Mouse (Mus musculus) 3T3-L1 (cell line): ENCODE data around the gene Supt7l.

Source experiments
- DNase-seq: peaks from one replicate; pipeline ENCODE4 v3.0.0-alpha.2; 2015; ENCODE audit warnings: low read depth, low spot score

Supt7l gene

GRCm38 (mm10) chr5:31492031-31492430 lies 35.6 kb downstream of the Supt7l start:
- DNase-seq: no peak

DNA sequence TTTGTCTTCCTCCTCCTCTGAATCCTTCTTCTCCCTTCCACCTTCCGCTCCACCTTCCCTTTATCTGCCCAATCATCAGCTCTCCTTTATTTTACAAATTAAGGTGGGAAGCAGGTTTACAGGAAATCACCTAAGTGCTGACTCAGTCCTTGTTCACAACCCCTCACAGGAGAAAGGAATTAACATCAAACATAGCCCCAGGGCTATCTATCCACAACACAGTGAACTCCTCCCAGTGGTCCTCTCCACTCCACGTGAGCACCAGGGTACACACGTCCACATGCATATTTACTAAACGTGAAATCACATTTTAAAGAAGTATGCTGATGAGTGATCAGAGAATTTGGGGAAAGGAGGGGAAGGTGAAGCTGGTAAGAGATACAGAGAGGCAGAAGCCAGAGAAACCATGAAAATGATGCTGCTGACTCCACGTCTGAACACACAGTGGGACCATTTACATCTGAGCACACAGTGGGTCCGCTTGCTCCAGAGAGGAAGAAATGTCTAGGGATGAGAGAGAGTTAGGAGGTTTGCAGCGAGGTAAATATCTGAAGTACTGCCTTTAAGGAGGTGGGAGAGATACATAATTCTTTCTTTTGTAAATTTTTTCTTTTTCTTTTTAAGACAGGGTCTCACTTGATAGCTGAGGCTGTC lies 38.4 kb downstream of the Supt7l start:
- no peak for DNase-seq

- no peak for DNase-seq
Measured at GRCm38 (mm10) chr5:31487889-31488288, 39.7 kb downstream of the Supt7l start.

DNA sequence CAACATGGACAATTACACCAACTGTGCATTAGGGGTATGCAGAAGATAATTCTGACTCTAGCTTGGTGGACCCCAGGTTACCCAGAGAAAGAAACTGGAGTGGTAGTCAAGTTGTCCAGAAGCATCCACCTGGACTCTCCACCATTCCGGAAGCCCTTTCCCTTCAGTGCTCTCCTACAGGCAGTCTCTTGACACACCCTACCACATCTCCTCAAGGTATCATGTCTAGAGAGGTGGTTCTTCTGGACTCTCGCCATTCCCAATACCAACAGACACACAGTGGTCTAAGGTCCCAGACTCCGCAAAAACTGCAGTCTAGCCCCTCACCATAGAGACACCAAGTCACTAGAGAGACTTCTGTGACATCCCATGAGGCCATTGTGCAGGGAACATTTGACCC lies 42.2 kb downstream of the Supt7l start, which contains the start of gene 4930548H24Rik:
Gene 4930548H24Rik (plus strand): TSS at position 301 of the 400 bp plus-strand sequence.
- no peak for DNase-seq

GRCm38 (mm10) chr5:31480536-31480935 lies 47.1 kb downstream of the Supt7l start:
- DNase-seq: no peak

DNA sequence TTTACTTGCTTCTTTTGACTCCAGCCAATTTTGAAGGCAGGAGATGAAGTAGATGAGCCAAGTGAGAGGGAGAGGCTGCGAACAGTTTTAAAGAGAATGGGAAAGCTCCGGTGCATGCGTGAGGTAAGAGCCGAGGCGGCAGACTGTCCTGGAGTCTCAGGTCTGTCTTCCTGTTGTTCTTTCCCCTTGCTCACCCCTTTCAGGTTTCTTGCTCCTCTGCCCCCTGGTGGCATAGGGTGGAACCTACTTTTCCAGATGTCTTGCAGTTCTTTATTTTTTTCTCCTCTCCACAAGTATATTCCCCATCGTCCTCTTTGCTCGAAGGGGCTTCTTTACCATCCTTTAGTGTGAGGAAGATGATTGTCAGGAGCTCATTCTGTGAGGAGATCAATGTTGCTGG lies 57.3 kb downstream of the Supt7l start:
- DNase-seq: peak; percentile 72

- no peak for DNase-seq
Measured at GRCm38 (mm10) chr5:31469711-31470110, 57.9 kb downstream of the Supt7l start.

DNA sequence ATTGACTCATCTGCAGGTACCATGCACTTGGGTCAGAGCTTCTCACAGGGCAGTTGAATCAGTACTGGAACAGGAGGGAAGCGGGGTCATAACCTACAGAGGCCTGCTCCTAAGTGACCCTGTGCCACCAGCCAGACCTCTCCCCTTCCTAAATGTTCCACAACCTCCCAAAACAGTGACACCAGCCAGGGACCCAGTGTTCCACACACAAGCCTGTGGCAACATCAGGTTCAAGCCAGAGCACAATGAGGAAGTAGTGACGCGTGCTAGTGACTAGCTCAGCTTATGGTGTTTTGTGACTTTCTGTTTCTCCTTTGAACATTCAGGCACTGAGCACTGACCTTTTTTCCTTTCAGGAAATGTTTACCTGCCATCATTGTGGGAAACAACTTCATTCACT lies 59.8 kb downstream of the Supt7l start:
- DNase-seq: no peak
